Mouse (Mus musculus): ENCODE results near the gene Cdh7. TPM values are rescaled to one million over a fixed set of nuclear protein-coding genes. Genes with fewer than 3 reads are reported as not detected.
"Not testable (repeated sequence)": the region's sequence is repeated elsewhere in the genome, so short reads cannot be mapped to it uniquely, and the experiment has no call there.

Cdh7 gene
- total RNA-seq (2017) = not detected in 2 replicates

- no peak for ATAC-seq (replicated peaks; ENCODE audit: low read depth, poor library complexity, severe bottlenecking)
These were observed at the start of gene Cdh7 for GRCm38 (mm10) chr1:109982064-109982808. Cdh7 (plus strand) TSS chr1:109982431.

- no peak for ATAC-seq (replicated peaks; ENCODE audit: low read depth, poor library complexity, severe bottlenecking)
These were observed 49.6 kb upstream of the Cdh7 start for GRCm38 (mm10) chr1:109932674-109933073.

- no peak for ATAC-seq (replicated peaks; ENCODE audit: low read depth, poor library complexity, severe bottlenecking)
These were observed 33.7 kb upstream of the Cdh7 start for GRCm38 (mm10) chr1:109948571-109948970.

- ATAC-seq (replicated peaks; ENCODE audit: low read depth, poor library complexity, severe bottlenecking) = no peak
These were observed 10.4 kb upstream of the Cdh7 start for GRCm38 (mm10) chr1:109971721-109972425.

- no peak for ATAC-seq (replicated peaks; ENCODE audit: low read depth, poor library complexity, severe bottlenecking)
These were observed 9.7 kb upstream of the Cdh7 start for GRCm38 (mm10) chr1:109972426-109973015.

GRCm38 (mm10) chr1:109982809-109983536 lies 742 bp downstream of the Cdh7 start:
- ATAC-seq (replicated peaks; ENCODE audit: low read depth, poor library complexity, severe bottlenecking) = no peak

GRCm38 (mm10) chr1:109983537-109983912 lies 1.3 kb downstream of the Cdh7 start:
- ATAC-seq (replicated peaks; ENCODE audit: low read depth, poor library complexity, severe bottlenecking) = no peak

GRCm38 (mm10) chr1:109984776-109985175 lies 2.5 kb downstream of the Cdh7 start:
- no peak for ATAC-seq (replicated peaks; ENCODE audit: low read depth, poor library complexity, severe bottlenecking)

GRCm38 (mm10) chr1:109985468-109985867 lies 3.2 kb downstream of the Cdh7 start:
- ATAC-seq (replicated peaks; ENCODE audit: low read depth, poor library complexity, severe bottlenecking) = no peak

- ATAC-seq (replicated peaks; ENCODE audit: low read depth, poor library complexity, severe bottlenecking) = no peak
These were observed 7.3 kb downstream of the Cdh7 start for GRCm38 (mm10) chr1:109989541-109989940.

GRCm38 (mm10) chr1:109993906-109994305 lies 11.7 kb downstream of the Cdh7 start:
- no peak for ATAC-seq (replicated peaks; ENCODE audit: low read depth, poor library complexity, severe bottlenecking)

- no peak for ATAC-seq (replicated peaks; ENCODE audit: low read depth, poor library complexity, severe bottlenecking)
These were observed 22.2 kb downstream of the Cdh7 start for GRCm38 (mm10) chr1:110004451-110004850.

- ATAC-seq (replicated peaks; ENCODE audit: low read depth, poor library complexity, severe bottlenecking) = no peak
These were observed 22.8 kb downstream of the Cdh7 start for GRCm38 (mm10) chr1:110005038-110005437.

- ATAC-seq (replicated peaks; ENCODE audit: low read depth, poor library complexity, severe bottlenecking) = no peak
These were observed 29.9 kb downstream of the Cdh7 start for GRCm38 (mm10) chr1:110012153-110012552.

GRCm38 (mm10) chr1:110056317-110056716 lies 74.1 kb downstream of the Cdh7 start:
- ATAC-seq (replicated peaks; ENCODE audit: low read depth, poor library complexity, severe bottlenecking) = no peak

- ATAC-seq (replicated peaks; ENCODE audit: low read depth, poor library complexity, severe bottlenecking) = no peak
These were observed 85.2 kb downstream of the Cdh7 start for GRCm38 (mm10) chr1:110067405-110067804.

GRCm38 (mm10) chr1:110078471-110078870 lies 96.2 kb downstream of the Cdh7 start:
- ATAC-seq (replicated peaks; ENCODE audit: low read depth, poor library complexity, severe bottlenecking) = no peak

- no peak for ATAC-seq (replicated peaks; ENCODE audit: low read depth, poor library complexity, severe bottlenecking)
These were observed 135.8 kb downstream of the Cdh7 start for GRCm38 (mm10) chr1:110118071-110118470.

- no peak for ATAC-seq (replicated peaks; ENCODE audit: low read depth, poor library complexity, severe bottlenecking)
These were observed 136.6 kb downstream of the Cdh7 start for GRCm38 (mm10) chr1:110118862-110119261.

GRCm38 (mm10) chr1:110171459-110171858 lies 189.2 kb downstream of the Cdh7 start:
- ATAC-seq (replicated peaks; ENCODE audit: low read depth, poor library complexity, severe bottlenecking) = not testable (repeated sequence)
